Mouse (Mus musculus) embryonic facial prominence, embryonic 11.5 days (tissue): ENCODE measurements at regions not wholly inside any gene's neighbourhood (a gene's known extent, or its start where the extent isn't known, plus 50 kb on each side); places are given as distances from the start of the nearest gene placed in this dataset.

ENCODE experiments used
- ATAC-seq: fragments of 200-750 bp; cut with Nextera tagmentation; replicated peaks from 2 replicates; pipeline ENCODE4 v1.8.0; 2017; ENCODE audit warnings: low read depth; ENCODE audit not compliant: insufficient number of reproducible peaks, low FRiP score, low TSS enrichment
- DNase-seq: peaks from one replicate; pipeline ENCODE4 v3.0.0-alpha.2; 2015; ENCODE audit warnings: low spot score
- H3K27ac ChIP-seq: fragments of 300-500 bp; sonication (generic); replicated peaks from 2 replicates; pipeline ENCODE4 v1.5.1; 2014; ENCODE audit warnings: mild to moderate bottlenecking, low read depth, low read length, control low read depth
- H3K27me3 ChIP-seq: fragments of 300-500 bp; sonication (generic); 2 replicates; pipeline ENCODE4 v1.6.1; 2014; ENCODE audit warnings: mild to moderate bottlenecking, low read length, moderate library complexity, mixed read lengths; ENCODE audit not compliant: control insufficient read depth, insufficient read depth
- H3K36me3 ChIP-seq: fragments of 300-500 bp; sonication (generic); replicated peaks from 2 replicates; pipeline ENCODE4 v1.6.1; 2014; ENCODE audit warnings: low read depth, mild to moderate bottlenecking, low read length, moderate library complexity, mixed read lengths; ENCODE audit not compliant: control insufficient read depth, insufficient read depth
- H3K4me1 ChIP-seq: fragments of 300-500 bp; sonication (generic); 2 replicates; pipeline ENCODE4 v1.6.1; 2014; ENCODE audit warnings: low read length, mixed read lengths; ENCODE audit not compliant: control insufficient read depth, insufficient read depth
- H3K4me2 ChIP-seq: fragments of 300-500 bp; sonication (generic); 2 replicates; pipeline ENCODE4 v1.6.1; 2014; ENCODE audit warnings: low read depth, mild to moderate bottlenecking, control low read depth, low read length, moderate library complexity
- H3K4me3 ChIP-seq: fragments of 300-500 bp; sonication (generic); 2 replicates; pipeline ENCODE4 v1.5.1; 2014; ENCODE audit warnings: low read depth, low read length, control low read depth
- H3K9ac ChIP-seq: fragments of 300-500 bp; sonication (generic); replicated peaks from 2 replicates; pipeline ENCODE4 v1.6.1; 2014; ENCODE audit warnings: mild to moderate bottlenecking, control low read depth, low read length
- H3K9me3 ChIP-seq: fragments of 300-500 bp; sonication (generic); replicated peaks from 2 replicates; pipeline ENCODE4 v1.6.1; 2016; ENCODE audit warnings: mild to moderate bottlenecking, low read length, inconsistent platforms, mixed read lengths; ENCODE audit not compliant: control insufficient read depth
- WGBS: fragments of 180-500 bp; shearing (Covaris S2); extraction: QIAGEN DNeasy Blood & Tissue Kit; methylation state at CpG from one replicate; pipeline ENCODE4 v1.1.7; 2014; 5-methylcytosine and 5-hydroxymethylcytosine counted together

GRCm38 (mm10) chr6:127293829-127294228 is 141.8 kb upstream of the Ccnd2 start:
- WGBS: 73% methylated on average over 2 of the region's 2 CpGs
- ATAC-seq: no peak

DNA sequence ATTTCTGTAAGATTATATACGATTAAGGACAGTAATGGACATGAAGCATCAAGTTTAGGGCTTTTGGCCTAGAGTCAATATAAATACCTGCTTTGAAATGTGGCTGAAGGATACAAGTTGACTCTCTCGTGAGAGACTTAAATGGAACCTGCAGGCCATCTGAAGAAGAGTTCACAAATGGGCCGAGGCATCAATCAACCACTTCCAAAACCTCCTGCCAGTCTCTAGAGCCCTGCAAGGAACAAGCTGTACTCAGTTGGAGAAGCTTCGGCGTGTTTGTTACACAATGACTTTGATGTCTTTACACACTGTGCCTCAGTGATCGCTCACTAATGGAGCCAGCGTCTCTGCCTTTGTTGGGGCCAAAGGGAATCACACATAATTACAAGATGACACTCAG is 146.1 kb upstream of the Ccnd2 start:
- Histone ChIP-seq H3K9me3 (no peaks in the 10 kb centered on the region), H3K4me2 (no peak overlapping the region), H3K27ac (no peak overlapping the region), H3K27me3 (no peaks in the 10 kb centered on the region), H3K9ac (no peak overlapping the region), H3K4me3 (no peak overlapping the region), H3K36me3 (no peaks in the 10 kb centered on the region), H3K4me1 (no peaks in the 10 kb centered on the region)
- 67% methylated on average over 7 of the region's 7 CpGs for WGBS
- ATAC-seq (no peak), DNase-seq (no peak)

More at GRCm38 (mm10) chr6:127293829-127294228, 141.8 kb upstream of the Ccnd2 start:
- no peaks in the 10 kb centered on the region for H3K36me3 ChIP-seq
- H3K9me3 ChIP-seq: no peaks in the 10 kb centered on the region
- H3K9ac ChIP-seq: no peak overlapping the region
- DNase-seq: no peak
- no peaks in the 10 kb centered on the region for H3K4me1 ChIP-seq
- no peak overlapping the region for H3K4me2 ChIP-seq
- no peak overlapping the region for H3K27ac ChIP-seq
- no peaks in the 10 kb centered on the region for H3K27me3 ChIP-seq
- H3K4me3 ChIP-seq: no peak overlapping the region

DNA sequence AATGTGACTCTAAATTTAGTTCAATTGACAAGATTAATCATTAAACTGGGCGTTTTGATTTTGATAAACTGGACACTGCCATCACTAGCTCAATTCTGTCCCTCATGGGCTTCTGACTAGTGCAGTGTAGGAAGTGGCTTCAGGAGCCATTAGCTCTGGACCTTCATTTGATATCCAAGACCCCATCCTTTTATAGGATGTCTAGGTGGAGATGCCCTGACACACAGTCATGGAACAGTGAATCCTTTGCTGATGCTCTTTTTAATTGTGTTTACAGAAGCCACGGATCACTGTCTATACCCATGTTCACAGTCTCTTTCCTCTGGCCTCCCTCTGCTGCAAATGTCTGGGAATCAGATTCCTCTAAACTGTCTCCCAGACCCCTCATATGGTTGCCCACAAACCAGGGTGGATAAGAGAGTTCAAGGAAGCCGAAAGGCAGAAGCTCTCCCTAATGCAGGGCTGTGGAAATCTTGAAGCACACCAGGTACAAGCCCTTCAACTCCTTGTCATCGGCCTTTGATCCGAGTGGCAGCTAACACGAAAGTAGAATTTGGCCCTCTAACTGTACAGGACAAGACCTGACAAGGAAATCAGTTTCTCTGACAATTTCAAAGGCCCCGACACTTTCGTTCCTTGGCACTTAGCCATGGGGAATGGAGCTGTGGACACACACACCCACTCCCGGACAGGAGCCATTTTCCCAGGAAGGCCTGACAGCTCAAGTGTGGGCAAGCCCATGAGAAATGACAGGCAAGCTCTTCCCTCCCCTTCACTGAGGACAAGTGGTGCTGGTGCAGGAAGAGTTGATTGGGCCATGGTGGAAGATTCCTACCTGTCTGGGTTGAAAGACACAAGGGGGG is 135.2 kb upstream of the Parp11 start:
- no peak overlapping the region for H3K9ac ChIP-seq
- DNase-seq: no peak
- ATAC-seq: no peak
- H3K27ac ChIP-seq: no peak overlapping the region
- H3K9me3 ChIP-seq: no peaks in the 10 kb centered on the region
- no peaks in the 10 kb centered on the region for H3K4me1 ChIP-seq
- H3K4me3 ChIP-seq: no peak overlapping the region
- H3K4me2 ChIP-seq: no peak overlapping the region
- H3K36me3 ChIP-seq: no peaks in the 10 kb centered on the region
- WGBS: 78% methylated on average over 9 of the region's 9 CpGs
- no peaks in the 10 kb centered on the region for H3K27me3 ChIP-seq

DNA sequence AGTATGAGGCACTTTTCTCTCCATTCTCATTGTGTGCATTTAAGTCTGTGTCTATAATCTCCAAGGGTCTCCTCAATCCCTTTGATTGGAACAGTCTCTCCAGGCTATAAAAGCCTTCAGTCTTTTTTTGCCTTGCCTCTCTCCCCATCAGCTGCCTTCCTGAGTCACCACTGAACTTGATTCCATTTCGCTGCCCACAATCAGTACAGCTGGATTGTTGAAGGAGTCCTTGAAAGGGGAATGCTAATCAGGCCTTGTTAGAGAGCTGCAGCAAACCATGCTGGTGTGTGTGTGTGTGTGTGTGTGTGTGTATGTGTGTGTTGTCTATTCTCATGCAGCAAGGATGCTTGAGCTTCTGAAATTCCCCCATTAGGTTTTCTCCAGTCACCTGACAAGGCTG is 129.3 kb upstream of the Parp11 start:
- Histone ChIP-seq H3K9me3 (no peaks in the 10 kb centered on the region), H3K4me1 (no peaks in the 10 kb centered on the region), H3K27me3 (no peaks in the 10 kb centered on the region), H3K4me2 (no peak overlapping the region), H3K4me3 (no peak overlapping the region), H3K36me3 (no peaks in the 10 kb centered on the region), H3K27ac (no peak overlapping the region), H3K9ac (no peak overlapping the region)
- ATAC-seq (no peak), DNase-seq (no peak)
- WGBS: 59% methylated on average over 1 of the region's 1 CpGs

GRCm38 (mm10) chr6:127318746-127319582 is 127.7 kb upstream of the Parp11 start:
- Histone ChIP-seq H3K27me3 (no peaks in the 10 kb centered on the region), H3K4me2 (no peak overlapping the region), H3K9ac (no peak overlapping the region), H3K4me1 (no peaks in the 10 kb centered on the region), H3K27ac (no peak overlapping the region), H3K9me3 (no peaks in the 10 kb centered on the region), H3K4me3 (no peak overlapping the region), H3K36me3 (no peaks in the 10 kb centered on the region)
- no peak for ATAC-seq
- 63% methylated on average over 8 of the region's 8 CpGs for WGBS
- no peak for DNase-seq

DNA sequence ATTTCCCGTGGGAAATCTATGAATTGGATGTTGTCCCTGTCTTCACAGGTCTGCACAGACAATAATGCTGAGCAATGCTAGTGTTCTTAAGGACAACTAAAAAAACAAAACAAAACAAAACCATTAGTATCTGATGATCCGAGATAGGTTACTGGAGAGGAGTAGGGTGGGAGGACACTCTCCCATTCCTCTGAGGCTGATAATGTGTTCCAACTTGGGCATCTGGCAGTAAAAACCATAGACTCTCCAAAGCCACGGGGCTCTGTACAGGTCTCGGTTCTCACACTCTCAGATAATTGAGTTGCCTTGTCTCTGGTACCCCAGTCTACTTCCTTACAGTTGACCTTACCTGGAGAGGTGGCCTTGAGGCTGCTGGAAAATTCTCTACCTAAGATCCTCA is 126.0 kb upstream of the Parp11 start:
- ATAC-seq (no peak), DNase-seq (no peak)
- Histone ChIP-seq H3K4me2 (no peak overlapping the region), H3K9ac (no peak overlapping the region), H3K4me3 (no peak overlapping the region), H3K27me3 (no peaks in the 10 kb centered on the region), H3K36me3 (no peaks in the 10 kb centered on the region), H3K4me1 (no peaks in the 10 kb centered on the region), H3K9me3 (no peaks in the 10 kb centered on the region), H3K27ac (no peak overlapping the region)
- WGBS: 78% methylated on average over 4 of the region's 4 CpGs

DNA sequence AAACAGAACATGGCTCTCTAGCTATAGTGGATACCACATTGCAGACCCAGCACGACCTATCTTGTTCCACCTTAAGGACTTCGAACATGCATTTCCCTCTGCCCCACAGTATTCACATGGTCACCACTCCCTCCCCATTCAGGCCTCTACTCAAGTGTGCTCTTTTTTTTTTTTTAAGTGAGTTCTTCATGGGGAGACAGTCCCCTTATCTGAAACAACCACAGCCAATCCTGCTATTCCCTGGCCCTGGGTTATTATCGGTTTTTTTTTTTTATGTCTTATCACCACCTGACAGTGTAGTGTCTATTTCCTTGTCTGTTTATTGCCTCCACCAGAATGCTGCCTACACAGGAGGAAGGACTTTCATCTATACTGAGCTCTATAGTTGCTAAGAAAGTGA is 125.6 kb upstream of the Parp11 start:
- WGBS: 91% methylated on average over 3 of the region's 3 CpGs
- DNase-seq (no peak), ATAC-seq (no peak)
- no peak overlapping the region for H3K27ac ChIP-seq
- no peaks in the 10 kb centered on the region for H3K36me3 ChIP-seq
- no peaks in the 10 kb centered on the region for H3K27me3 ChIP-seq
- H3K9ac ChIP-seq: no peak overlapping the region
- H3K4me1 ChIP-seq: no peaks in the 10 kb centered on the region
- no peaks in the 10 kb centered on the region for H3K9me3 ChIP-seq
- H3K4me3 ChIP-seq: no peak overlapping the region
- no peak overlapping the region for H3K4me2 ChIP-seq

DNA sequence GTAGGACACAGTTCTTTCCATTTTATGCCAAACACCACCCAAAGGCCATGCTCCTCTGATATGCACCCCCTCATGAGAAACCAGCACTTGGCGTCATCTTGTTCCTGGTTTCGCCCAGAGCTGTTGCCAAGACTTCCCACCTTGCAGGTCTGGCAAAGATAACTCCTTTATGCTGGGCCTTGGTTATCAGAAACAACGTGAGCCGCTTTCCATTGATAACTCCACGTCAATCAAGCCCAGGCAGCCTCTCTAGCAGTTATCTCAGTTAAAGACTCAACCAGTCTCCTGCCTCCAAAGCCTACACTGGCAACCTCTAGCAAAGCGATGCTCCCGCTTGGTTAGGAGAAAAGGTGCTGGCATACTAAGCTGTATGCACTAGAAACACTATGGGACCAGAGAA is 124.2 kb upstream of the Parp11 start:
- no peak for DNase-seq
- H3K4me3 ChIP-seq: no peak overlapping the region
- H3K9me3 ChIP-seq: no peaks in the 10 kb centered on the region
- H3K9ac ChIP-seq: no peak overlapping the region
- no peaks in the 10 kb centered on the region for H3K27me3 ChIP-seq
- no peak for ATAC-seq
- 78% methylated on average over 7 of the region's 7 CpGs for WGBS
- H3K4me2 ChIP-seq: no peak overlapping the region
- H3K4me1 ChIP-seq: no peaks in the 10 kb centered on the region
- H3K27ac ChIP-seq: no peak overlapping the region
- H3K36me3 ChIP-seq: no peaks in the 10 kb centered on the region
